Mouse (Mus musculus) common myeloid progenitor, adult 5-6 weeks (primary cell): ENCODE results near the gene Cldn7. TPM values are rescaled to one million over a fixed set of nuclear protein-coding genes. Genes with fewer than 3 reads are reported as not detected.

Experiments used
- ATAC-seq: replicated peaks from 2 replicates; pipeline ENCODE4 v1.8.0; 2016; ENCODE audit warnings: low read depth, mild to moderate bottlenecking, moderate TSS enrichment, inconsistent platforms; ENCODE audit not compliant: poor library complexity, severe bottlenecking
- total RNA-seq: library from RNA; stranded (forward); fragments of 200-1000, 187-1606 nt; gene quantifications from 2 replicates; pipeline ENCODE4 v1.2.3, GENCODE M21; 2017

Cldn7 gene
- total RNA-seq, 1 experiment from 2014 or later: not detected

GRCm38 (mm10) chr11:69932254-69932653 is 32.3 kb upstream of the Cldn7 start:
- ATAC-seq: no peak

GRCm38 (mm10) chr11:69933066-69933465 is 31.5 kb upstream of the Cldn7 start:
- no peak for ATAC-seq

GRCm38 (mm10) chr11:69934169-69934568 is 30.4 kb upstream of the Cldn7 start:
- ATAC-seq: peak; percentile 61

GRCm38 (mm10) chr11:69934681-69935080 is 29.9 kb upstream of the Cldn7 start:
- no peak for ATAC-seq

GRCm38 (mm10) chr11:69935137-69935879 is 29.3 kb upstream of the Cldn7 start, which contains the start of gene Ybx2:
Gene Ybx2, plus strand, starts transcription at chr11:69935796.
- peak; percentile 29 for ATAC-seq

GRCm38 (mm10) chr11:69936156-69936555 is 28.4 kb upstream of the Cldn7 start:
- ATAC-seq: no peak

GRCm38 (mm10) chr11:69936714-69937347 is 27.7 kb upstream of the Cldn7 start:
- no peak for ATAC-seq

GRCm38 (mm10) chr11:69937385-69937784 is 27.2 kb upstream of the Cldn7 start:
- no peak for ATAC-seq

GRCm38 (mm10) chr11:69937834-69938233 is 26.7 kb upstream of the Cldn7 start:
- ATAC-seq: no peak

GRCm38 (mm10) chr11:69938401-69938979 is 26.1 kb upstream of the Cldn7 start:
- ATAC-seq: no peak

- no peak for ATAC-seq
These were observed 25.4 kb upstream of the Cldn7 start for GRCm38 (mm10) chr11:69939181-69939580.

- no peak for ATAC-seq
These were observed 24.8 kb upstream of the Cldn7 start for GRCm38 (mm10) chr11:69939731-69940130.

GRCm38 (mm10) chr11:69940962-69941361 is 23.6 kb upstream of the Cldn7 start:
- no peak for ATAC-seq

- no peak for ATAC-seq
These were observed 19.4 kb upstream of the Cldn7 start for GRCm38 (mm10) chr11:69945216-69945615.

- ATAC-seq: no peak
These were observed 18.3 kb upstream of the Cldn7 start for GRCm38 (mm10) chr11:69945997-69946891.

- ATAC-seq: no peak
These were observed 17.1 kb upstream of the Cldn7 start for GRCm38 (mm10) chr11:69947337-69948065.

- ATAC-seq: peak; percentile 91
These were observed 16.4 kb upstream of the Cldn7 start, which contains the start of gene Slc2a4 for GRCm38 (mm10) chr11:69948066-69948762. Gene Slc2a4, minus strand, starts transcription at chr11:69948188.

- peak; percentile 75 for ATAC-seq
These were observed 15.8 kb upstream of the Cldn7 start for GRCm38 (mm10) chr11:69948763-69949150.
